Comparison of ENCODE assay signal across 9 mouse cellular contexts in genomic region chr2:157039900-157040648, GRCm38 (mm10). TPM values are rescaled to one million over a fixed set of nuclear protein-coding genes. Genes with fewer than 3 reads are reported as not detected.
DNase-seq lines count a peak whose midpoint lies in the region; ATAC-seq and TF ChIP-seq lines count a peak whose summit lies in the region.
"Had no signal": no experiment of that assay in that cellular context is flagged by ENCODE, and none has a peak within 500 bp of the region (broad histone marks: within the 10 kb centered on the region; RNA-seq: fewer than 3 reads in every experiment).

No protein-coding gene starts in this region.

- no peak for DNase-seq in forebrain, embryonic 11.5 days (ENCODE audit: low spot score)
- DNase-seq in midbrain, embryonic 10.5 days (ENCODE audit: low spot score), result no peak
- DNase-seq in limb, embryonic 10.5 days (ENCODE audit: low spot score), result no peak
- no peak for DNase-seq in T-cell, adult 2 months (ENCODE audit: low spot score)

- no peak; the same call in 1 of the 2 replicates for TF ChIP-seq POLR2A in testis, adult 2 months (IDR thresholded peaks at IDR 0.05; ENCODE audit: control insufficient read depth, low read depth, low read length)

- H3K9ac ChIP-seq in forebrain, embryonic 13.5 days, result no peak overlapping the region
- no peak overlapping the region for H3K9ac ChIP-seq in forebrain, embryonic 11.5 days (ENCODE audit: low read length)
- no peak overlapping the region for H3K9ac ChIP-seq in midbrain, embryonic 12.5 days (replicated peaks)
- H3K9ac ChIP-seq in hindbrain, embryonic 16.5 days (ENCODE audit: low read depth, low read length), result no peak overlapping the region

- ATAC-seq in forebrain, embryonic 13.5 days, result peak; percentile 38; the same call in 1 of the 2 replicates
- no peak for ATAC-seq in forebrain, embryonic 11.5 days (replicated peaks; ENCODE audit: low FRiP score)
- ATAC-seq in midbrain, embryonic 12.5 days (ENCODE audit: low FRiP score, low read depth), result peak; percentile 44; the same call in 1 of the 2 replicates
- ATAC-seq in hindbrain, embryonic 16.5 days, result peak; percentile 53

- 90% methylated on average over 50 of the region's 50 CpGs for WGBS in forebrain, embryonic 13.5 days
- 89% methylated on average over 49 of the region's 50 CpGs for WGBS in forebrain, embryonic 11.5 days
- 88% methylated on average over 50 of the region's 50 CpGs for WGBS in midbrain, embryonic 12.5 days
- WGBS in midbrain, embryonic 10.5 days, result 91% methylated on average over 46 of the region's 50 CpGs
- 66% methylated on average over 41 of the region's 50 CpGs for WGBS in hindbrain, embryonic 16.5 days
- 91% methylated on average over 50 of the region's 50 CpGs for WGBS in limb, embryonic 10.5 days

- H3K4me2 ChIP-seq in forebrain, embryonic 13.5 days, result no peak overlapping the region
- H3K4me2 ChIP-seq in forebrain, embryonic 11.5 days (ENCODE audit: low read depth, low read length, severe bottlenecking), result no peak overlapping the region
- no peak overlapping the region for H3K4me2 ChIP-seq in midbrain, embryonic 12.5 days (replicated peaks)
- no peak overlapping the region for H3K4me2 ChIP-seq in hindbrain, embryonic 16.5 days (ENCODE audit: low read length)

- H3K36me3 ChIP-seq in forebrain, embryonic 13.5 days (ENCODE audit: poor library complexity, severe bottlenecking), result peaks cover 94% of the 10 kb centered on the region
- H3K36me3 ChIP-seq in forebrain, embryonic 11.5 days (ENCODE audit: control insufficient read depth, insufficient read depth, low read length), result peaks cover 14% of the 10 kb centered on the region
- peaks cover 79% of the 10 kb centered on the region for H3K36me3 ChIP-seq in midbrain, embryonic 12.5 days
- peaks cover 94% of the 10 kb centered on the region for H3K36me3 ChIP-seq in midbrain, embryonic 10.5 days
- H3K36me3 ChIP-seq in hindbrain, embryonic 16.5 days (ENCODE audit: control insufficient read depth, insufficient read depth, low read length), result peaks cover 43% of the 10 kb centered on the region
- H3K36me3 ChIP-seq in testis, adult 2 months (ENCODE audit: control insufficient read depth, insufficient read depth, low read length), result no peaks in the 10 kb centered on the region
- peaks cover 99% of the 10 kb centered on the region for H3K36me3 ChIP-seq in limb, embryonic 10.5 days

- H3K4me3 ChIP-seq in forebrain, embryonic 13.5 days, result no peak overlapping the region
- H3K4me3 ChIP-seq in forebrain, embryonic 11.5 days (ENCODE audit: low read depth, low read length), result no peak overlapping the region
- H3K4me3 ChIP-seq in midbrain, embryonic 12.5 days, result no peak overlapping the region
- H3K4me3 ChIP-seq in midbrain, embryonic 10.5 days, result no peak overlapping the region
- no peak overlapping the region for H3K4me3 ChIP-seq in hindbrain, embryonic 16.5 days (ENCODE audit: low read length)
- peak overlapping the region; percentile 5 for H3K4me3 ChIP-seq in testis, adult 2 months (ENCODE audit: control insufficient read depth, low read depth, low read length)
- H3K4me3 ChIP-seq in limb, embryonic 10.5 days, result no peak overlapping the region
- H3K4me3 ChIP-seq: erythroblast, embryonic 14.5 days had no signal

- no peak overlapping the region; the same call in 1 of the 2 replicates for H3K27ac ChIP-seq in forebrain, embryonic 13.5 days
- no peak overlapping the region for H3K27ac ChIP-seq in forebrain, embryonic 11.5 days (ENCODE audit: low read depth, low read length)
- no peak overlapping the region for H3K27ac ChIP-seq in midbrain, embryonic 12.5 days (replicated peaks)
- H3K27ac ChIP-seq in midbrain, embryonic 10.5 days (replicated peaks), result no peak overlapping the region
- H3K27ac ChIP-seq in hindbrain, embryonic 16.5 days (ENCODE audit: low read depth, low read length), result peak overlapping the region; percentile 49
- peak overlapping the region; percentile 15; the same call in 1 of the 2 replicates for H3K27ac ChIP-seq in testis, adult 2 months (ENCODE audit: control insufficient read depth, insufficient read depth, low read depth, low read length)
- no peak overlapping the region for H3K27ac ChIP-seq in limb, embryonic 10.5 days

- H3K9me3 ChIP-seq in forebrain, embryonic 13.5 days (replicated peaks), result no peaks in the 10 kb centered on the region
- no peaks in the 10 kb centered on the region; the same call in 1 of the 2 replicates for H3K9me3 ChIP-seq in forebrain, embryonic 11.5 days (ENCODE audit: control insufficient read depth, low read length)
- no peaks in the 10 kb centered on the region for H3K9me3 ChIP-seq in midbrain, embryonic 12.5 days
- H3K9me3 ChIP-seq in midbrain, embryonic 10.5 days (replicated peaks), result peaks cover 4% of the 10 kb centered on the region; the same call in 1 of the 2 replicates
- H3K9me3 ChIP-seq in hindbrain, embryonic 16.5 days (ENCODE audit: control insufficient read depth, low read length), result no peaks in the 10 kb centered on the region
- no peaks in the 10 kb centered on the region for H3K9me3 ChIP-seq in limb, embryonic 10.5 days (replicated peaks)

- TF ChIP-seq CTCF in testis, adult 2 months (IDR thresholded peaks at IDR 0.05; ENCODE audit: control insufficient read depth, insufficient read depth, insufficient replicate concordance, low read depth, low read length), result no peak

- H3K27me3 ChIP-seq in forebrain, embryonic 13.5 days, result no peaks in the 10 kb centered on the region
- no peaks in the 10 kb centered on the region for H3K27me3 ChIP-seq in forebrain, embryonic 11.5 days (ENCODE audit: control insufficient read depth, insufficient read depth, low read length)
- no peaks in the 10 kb centered on the region for H3K27me3 ChIP-seq in midbrain, embryonic 12.5 days
- no peaks in the 10 kb centered on the region for H3K27me3 ChIP-seq in midbrain, embryonic 10.5 days (ENCODE audit: low read depth, poor library complexity, severe bottlenecking)
- no peaks in the 10 kb centered on the region for H3K27me3 ChIP-seq in hindbrain, embryonic 16.5 days (replicated peaks; ENCODE audit: control insufficient read depth, insufficient read depth, low read length)
- no peaks in the 10 kb centered on the region for H3K27me3 ChIP-seq in testis, adult 2 months (ENCODE audit: control insufficient read depth, insufficient read depth, low read length)
- no peaks in the 10 kb centered on the region for H3K27me3 ChIP-seq in limb, embryonic 10.5 days (ENCODE audit: low read depth, poor library complexity, severe bottlenecking)

- H3K4me1 ChIP-seq in forebrain, embryonic 13.5 days, result peaks cover 4% of the 10 kb centered on the region
- 0 out of 2 replicates have a peak, but pooled peaks cover 2% of the 10 kb centered on the region for H3K4me1 ChIP-seq in forebrain, embryonic 11.5 days (replicated peaks; ENCODE audit: control insufficient read depth, insufficient read depth, low read length)
- H3K4me1 ChIP-seq in midbrain, embryonic 12.5 days, result no peaks in the 10 kb centered on the region; the same call in 1 of the 2 replicates
- no peaks in the 10 kb centered on the region for H3K4me1 ChIP-seq in midbrain, embryonic 10.5 days
- peaks cover 3% of the 10 kb centered on the region for H3K4me1 ChIP-seq in hindbrain, embryonic 16.5 days (ENCODE audit: control insufficient read depth, insufficient read depth, low read depth, low read length)
- H3K4me1 ChIP-seq in testis, adult 2 months (ENCODE audit: control insufficient read depth, insufficient read depth, low read length), result peaks cover 11% of the 10 kb centered on the region
- H3K4me1 ChIP-seq in limb, embryonic 10.5 days, result no peaks in the 10 kb centered on the region

RNA-seq across cellular contexts. Expression of gene Dsn1, which starts 33.1 kb away (rescaled TPM):
- polyA plus RNA-seq in forebrain, embryonic 13.5 days (2015; fragmentation: Nextera tagmentation; extraction: Ambion mirVana), result 38.8 TPM in 2 replicates
- 59.1 and 64.4 TPM in 2 replicates for polyA plus RNA-seq in forebrain, embryonic 11.5 days (2014; fragmentation: Nextera tagmentation; extraction: Ambion mirVana)
- 44.5 and 45.0 TPM in 2 replicates for polyA plus RNA-seq in midbrain, embryonic 12.5 days (2016; fragmentation: Nextera tagmentation; extraction: Ambion mirVana)
- 52.4 and 57.5 TPM in 2 replicates for polyA plus RNA-seq in midbrain, embryonic 10.5 days (2016; fragmentation: Nextera tagmentation; extraction: Ambion mirVana)
- 10.5 and 11.6 TPM in 2 replicates for polyA plus RNA-seq in hindbrain, embryonic 16.5 days (2015; fragmentation: Nextera tagmentation; extraction: Ambion mirVana)
- polyA plus RNA-seq in testis, adult 2 months (2012; rRNA removed), result 20.9 and 25.9 TPM in 2 replicates
- 51.3 and 61.5 TPM in 2 replicates for polyA plus RNA-seq in limb, embryonic 10.5 days (2016; fragmentation: Nextera tagmentation; extraction: Ambion mirVana)

RNA-seq across cellular contexts. Expression of gene Soga1, which starts 39.0 kb away (rescaled TPM):
- 4.8 and 5.1 TPM in 2 replicates for polyA plus RNA-seq in forebrain, embryonic 13.5 days (2015; fragmentation: Nextera tagmentation; extraction: Ambion mirVana)
- polyA plus RNA-seq in forebrain, embryonic 11.5 days (2014; fragmentation: Nextera tagmentation; extraction: Ambion mirVana), result 8.1 and 8.2 TPM in 2 replicates
- 6.9 and 7.3 TPM in 2 replicates for polyA plus RNA-seq in midbrain, embryonic 12.5 days (2016; fragmentation: Nextera tagmentation; extraction: Ambion mirVana)
- polyA plus RNA-seq in midbrain, embryonic 10.5 days (2016; fragmentation: Nextera tagmentation; extraction: Ambion mirVana), result 3.6 and 3.7 TPM in 2 replicates
- 4.4 and 4.6 TPM in 2 replicates for polyA plus RNA-seq in hindbrain, embryonic 16.5 days (2015; fragmentation: Nextera tagmentation; extraction: Ambion mirVana)
- 3.3 and 4.5 TPM in 2 replicates for polyA plus RNA-seq in testis, adult 2 months (2012; rRNA removed)
- polyA plus RNA-seq in limb, embryonic 10.5 days (2016; fragmentation: Nextera tagmentation; extraction: Ambion mirVana), result 5.3 and 5.7 TPM in 2 replicates

RNA-seq across cellular contexts. Expression of gene Tldc2, which starts 46.8 kb away (rescaled TPM):
- not detected in 2 replicates for polyA plus RNA-seq in forebrain, embryonic 13.5 days (2015; fragmentation: Nextera tagmentation; extraction: Ambion mirVana)
- not detected in 2 replicates for polyA plus RNA-seq in forebrain, embryonic 11.5 days (2014; fragmentation: Nextera tagmentation; extraction: Ambion mirVana)
- not detected in 2 replicates for polyA plus RNA-seq in midbrain, embryonic 12.5 days (2016; fragmentation: Nextera tagmentation; extraction: Ambion mirVana)
- polyA plus RNA-seq in midbrain, embryonic 10.5 days (2016; fragmentation: Nextera tagmentation; extraction: Ambion mirVana), result not detected in 2 replicates
- polyA plus RNA-seq in hindbrain, embryonic 16.5 days (2015; fragmentation: Nextera tagmentation; extraction: Ambion mirVana), result not detected in 2 replicates
- polyA plus RNA-seq in testis, adult 2 months (2012; rRNA removed), result 0.41 TPM in 1 of 2 replicates, not detected in the other
- not detected in 2 replicates for polyA plus RNA-seq in limb, embryonic 10.5 days (2016; fragmentation: Nextera tagmentation; extraction: Ambion mirVana)
- polyA plus RNA-seq: erythroblast, embryonic 14.5 days had no signal

RNA-seq across cellular contexts. Expression of gene Ndrg3, which starts 48.2 kb away (rescaled TPM):
- polyA plus RNA-seq in forebrain, embryonic 13.5 days (2015; fragmentation: Nextera tagmentation; extraction: Ambion mirVana), result 68.1 and 72.4 TPM in 2 replicates
- polyA plus RNA-seq in forebrain, embryonic 11.5 days (2014; fragmentation: Nextera tagmentation; extraction: Ambion mirVana), result 51.1 and 51.5 TPM in 2 replicates
- polyA plus RNA-seq in midbrain, embryonic 12.5 days (2016; fragmentation: Nextera tagmentation; extraction: Ambion mirVana), result 51.6 and 53.8 TPM in 2 replicates
- polyA plus RNA-seq in midbrain, embryonic 10.5 days (2016; fragmentation: Nextera tagmentation; extraction: Ambion mirVana), result 43.5 and 46.0 TPM in 2 replicates
- polyA plus RNA-seq in hindbrain, embryonic 16.5 days (2015; fragmentation: Nextera tagmentation; extraction: Ambion mirVana), result 168 and 181 TPM in 2 replicates
- 344 and 368 TPM in 2 replicates for polyA plus RNA-seq in testis, adult 2 months (2012; rRNA removed)
- 37.5 and 40.4 TPM in 2 replicates for polyA plus RNA-seq in limb, embryonic 10.5 days (2016; fragmentation: Nextera tagmentation; extraction: Ambion mirVana)

Comparison
In these comparisons a context has a peak if more than half of its experiments do, and no peak if none do; other contexts are left out.
1. H3K27ac ChIP-seq: peak in hindbrain, embryonic 16.5 days (single experiment) and testis, adult 2 months (single experiment); none in forebrain, embryonic 13.5 days (single experiment), forebrain, embryonic 11.5 days (single experiment), midbrain, embryonic 12.5 days (single experiment), midbrain, embryonic 10.5 days (single experiment) and limb, embryonic 10.5 days (single experiment).